Mouse (Mus musculus) kidney, postnatal 0 days (tissue): ENCODE measurements around the gene Serinc2. TPM values are rescaled to one million over a fixed set of nuclear protein-coding genes. Genes with fewer than 3 reads are reported as not detected.

Experiments
- ATAC-seq: fragments of 200-750 bp; cut with Nextera tagmentation; replicated peaks from 2 replicates; pipeline ENCODE4 v1.8.0; 2017; ENCODE audit warnings: low read depth, moderate number of reproducible peaks, moderate TSS enrichment, moderate library complexity; ENCODE audit not compliant: low FRiP score
- DNase-seq: peaks from one replicate; pipeline ENCODE4 v3.0.0-alpha.2; 2016; ENCODE audit warnings: low spot score
- H3K27ac ChIP-seq: fragments of 300-500 bp; sonication (generic); 2 replicates; pipeline ENCODE4 v1.5.1; 2014; ENCODE audit warnings: mild to moderate bottlenecking
- H3K27me3 ChIP-seq: fragments of 300-500 bp; sonication (generic); 2 replicates; pipeline ENCODE4 v1.6.1; 2014; ENCODE audit warnings: low read length, mixed read lengths; ENCODE audit not compliant: insufficient read depth
- H3K36me3 ChIP-seq: fragments of 300-500 bp; sonication (generic); 2 replicates; pipeline ENCODE4 v1.6.1; 2014; ENCODE audit warnings: low read length, mixed read lengths; ENCODE audit not compliant: insufficient read depth
- H3K4me1 ChIP-seq: fragments of 300-500 bp; sonication (generic); replicated peaks from 2 replicates; pipeline ENCODE4 v1.6.1; 2014; ENCODE audit warnings: antibody characterized with exemption, low read length, mixed read lengths; ENCODE audit not compliant: insufficient read depth
- H3K4me2 ChIP-seq: fragments of 300-500 bp; sonication (generic); 2 replicates; pipeline ENCODE4 v1.6.1; 2014; ENCODE audit warnings: mild to moderate bottlenecking, low read length, moderate library complexity, mixed read lengths
- H3K4me3 ChIP-seq: fragments of 300-500 bp; sonication (generic); replicated peaks from 2 replicates; pipeline ENCODE4 v1.5.1; 2014; ENCODE audit warnings: low read depth, low read length
- H3K9ac ChIP-seq: fragments of 300-500 bp; sonication (generic); 2 replicates; pipeline ENCODE4 v1.6.1; 2014; ENCODE audit warnings: low read depth, low read length
- H3K9me3 ChIP-seq: fragments of 300-500 bp; sonication (generic); replicated peaks from 2 replicates; pipeline ENCODE4 v1.6.1; 2016; ENCODE audit warnings: low read length, inconsistent platforms, mixed read lengths
- CTCF ChIP-seq: IDR thresholded peaks from 2 replicates; pipeline ENCODE4 v1.5.1; 2016; ENCODE audit warnings: antibody characterized with exemption, low read depth, mild to moderate bottlenecking, moderate library complexity
- WGBS: fragments of 180-500 bp; shearing (Covaris S2); extraction: QIAGEN DNeasy Blood & Tissue Kit; methylation state at CpG from one replicate; pipeline ENCODE4 v1.1.7; 2014; 5-methylcytosine and 5-hydroxymethylcytosine counted together
- polyA plus RNA-seq: library from polyadenylated mRNA; unstranded; fragments of >200 nt; fragmentation: Nextera tagmentation; extraction: Ambion mirVana; gene quantifications from 2 replicates; pipeline ENCODE4 v1.2.1, GENCODE M21; 2015

Gene Serinc2
- polyA plus RNA-seq, 1 experiment from 2014 or later, result 52.6 TPM

GRCm38 (mm10) chr4:130222179-130222578, 56.8 kb downstream of the Serinc2 start, which contains the start of gene Gm853:
Gene Gm853, minus strand, starts transcription at chr4:130222401.
- Histone ChIP-seq H3K4me3 (no peak within 1 kb of the TSS), H3K9me3 (no peaks in the 10 kb centered on the region), H3K4me1 (no peaks in the 10 kb centered on the region), H3K4me2 (no peak within 1 kb of the TSS), H3K36me3 (no peaks in the 10 kb centered on the region), H3K27me3 (0 out of 2 replicates have a peak, but pooled peaks cover 2% of the 10 kb centered on the region), H3K27ac (no peak within 1 kb of the TSS), H3K9ac (no peak within 1 kb of the TSS)
- TF ChIP-seq CTCF, result no peak
- no peak for ATAC-seq
- no peak for DNase-seq
- 65% methylated on average over 4 of the region's 4 CpGs for WGBS

GRCm38 (mm10) chr4:130220176-130220575, 58.8 kb downstream of the Serinc2 start:
- H3K36me3 ChIP-seq, result no peaks in the 10 kb centered on the region

GRCm38 (mm10) chr4:130215392-130215791, 63.6 kb downstream of the Serinc2 start:
- H3K9me3 ChIP-seq, result no peaks in the 10 kb centered on the region
- H3K27me3 ChIP-seq, result no peaks in the 10 kb centered on the region
- TF ChIP-seq CTCF, result no peak
- no peaks in the 10 kb centered on the region for H3K4me1 ChIP-seq
- no peak overlapping the region for H3K27ac ChIP-seq
- ATAC-seq, result no peak; the same call in 1 of the 2 replicates
- WGBS, result 76% methylated on average over 8 of the region's 8 CpGs
- no peak overlapping the region for H3K9ac ChIP-seq
- H3K36me3 ChIP-seq, result no peaks in the 10 kb centered on the region
- no peak overlapping the region for H3K4me3 ChIP-seq
- H3K4me2 ChIP-seq, result no peak overlapping the region
- DNase-seq, result peak; percentile 14

More at GRCm38 (mm10) chr4:130220176-130220575, 58.8 kb downstream of the Serinc2 start:
- no peak for TF ChIP-seq CTCF
- ATAC-seq (0 out of 2 replicates have a peak, but pooled peaks have one; percentile 54), DNase-seq (peak; percentile 11)
- Histone ChIP-seq H3K4me1 (no peaks in the 10 kb centered on the region), H3K4me2 (no peak overlapping the region), H3K4me3 (no peak overlapping the region), H3K27me3 (no peaks in the 10 kb centered on the region), H3K9me3 (no peaks in the 10 kb centered on the region), H3K9ac (no peak overlapping the region), H3K27ac (no peak overlapping the region)
- WGBS, result 45% methylated on average over 9 of the region's 9 CpGs

- H3K36me3 ChIP-seq, result no peaks in the 10 kb centered on the region
- TF ChIP-seq CTCF, result no peak
- 74% methylated on average over 10 of the region's 10 CpGs for WGBS
Measured at GRCm38 (mm10) chr4:130213857-130214256, 65.1 kb downstream of the Serinc2 start.

GRCm38 (mm10) chr4:130213197-130213596, 65.8 kb downstream of the Serinc2 start:
- H3K36me3 ChIP-seq, result no peaks in the 10 kb centered on the region
- no peak overlapping the region for H3K4me3 ChIP-seq
- WGBS, result 74% methylated on average over 4 of the region's 4 CpGs
- no peak overlapping the region for H3K27ac ChIP-seq
- no peaks in the 10 kb centered on the region for H3K27me3 ChIP-seq
- no peaks in the 10 kb centered on the region for H3K9me3 ChIP-seq
- no peak for TF ChIP-seq CTCF
- H3K4me1 ChIP-seq, result no peaks in the 10 kb centered on the region
- no peak overlapping the region for H3K4me2 ChIP-seq
- ATAC-seq (no peak), DNase-seq (no peak)
- no peak overlapping the region for H3K9ac ChIP-seq

More at GRCm38 (mm10) chr4:130213857-130214256, 65.1 kb downstream of the Serinc2 start:
- no peak for ATAC-seq
- H3K9ac ChIP-seq, result no peak overlapping the region
- no peak overlapping the region for H3K4me3 ChIP-seq
- no peak overlapping the region for H3K4me2 ChIP-seq
- no peaks in the 10 kb centered on the region for H3K4me1 ChIP-seq
- no peaks in the 10 kb centered on the region for H3K9me3 ChIP-seq
- H3K27ac ChIP-seq, result no peak overlapping the region
- no peak for DNase-seq
- no peaks in the 10 kb centered on the region for H3K27me3 ChIP-seq

GRCm38 (mm10) chr4:130212421-130212820, 66.6 kb downstream of the Serinc2 start:
- Histone ChIP-seq H3K4me3 (no peak overlapping the region), H3K27me3 (no peaks in the 10 kb centered on the region), H3K9ac (no peak overlapping the region), H3K4me2 (no peak overlapping the region), H3K9me3 (no peaks in the 10 kb centered on the region), H3K36me3 (no peaks in the 10 kb centered on the region), H3K4me1 (no peaks in the 10 kb centered on the region), H3K27ac (no peak overlapping the region)
- TF ChIP-seq CTCF, result no peak
- no peak for ATAC-seq
- WGBS, result 71% methylated on average over 7 of the region's 7 CpGs
- no peak for DNase-seq

GRCm38 (mm10) chr4:130211870-130212269, 67.1 kb downstream of the Serinc2 start:
- no peak overlapping the region for H3K9ac ChIP-seq

More at GRCm38 (mm10) chr4:130211870-130212269, 67.1 kb downstream of the Serinc2 start:
- no peak for ATAC-seq
- 87% methylated on average over 2 of the region's 2 CpGs for WGBS
- no peak for TF ChIP-seq CTCF
- no peaks in the 10 kb centered on the region for H3K36me3 ChIP-seq
- H3K27me3 ChIP-seq, result no peaks in the 10 kb centered on the region
- no peak overlapping the region for H3K4me3 ChIP-seq
- no peak for DNase-seq
- H3K27ac ChIP-seq, result no peak overlapping the region
- H3K9me3 ChIP-seq, result no peaks in the 10 kb centered on the region
- H3K4me1 ChIP-seq, result no peaks in the 10 kb centered on the region
- no peak overlapping the region for H3K4me2 ChIP-seq

Other genes with a start within 250 kb of the Serinc2 start
- 38.6 TPM in 2 replicates for gene Col16a1, start 231.4 kb downstream of the Serinc2 start, polyA plus RNA-seq
- 73.6 and 77.6 TPM in 2 replicates for gene Pef1, start 176.6 kb downstream of the Serinc2 start, polyA plus RNA-seq
- gene Hcrtr1, start 139.8 kb downstream of the Serinc2 start, polyA plus RNA-seq, result 0.36 and 0.46 TPM in 2 replicates
- gene Tinagl1, start 104.1 kb downstream of the Serinc2 start, polyA plus RNA-seq, result 123 and 127 TPM in 2 replicates
- gene Gm853, start 56.8 kb downstream of the Serinc2 start, polyA plus RNA-seq, result 14.3 and 15.9 TPM in 2 replicates
- 542 and 545 TPM in 2 replicates for gene Fabp3, start 29.4 kb upstream of the Serinc2 start, polyA plus RNA-seq
- gene Gm10570, start 29.5 kb upstream of the Serinc2 start, polyA plus RNA-seq, result 0.69 and 1.2 TPM in 2 replicates
- gene Zcchc17, start 80.7 kb upstream of the Serinc2 start, polyA plus RNA-seq, result 68.0 and 71.4 TPM in 2 replicates
- gene Snrnp40, start 80.9 kb upstream of the Serinc2 start, polyA plus RNA-seq, result 108 and 116 TPM in 2 replicates